Mouse (Mus musculus) frontal cortex, adult 2 months (tissue): ENCODE data around the gene Gm49403. TPM values are rescaled to one million over a fixed set of nuclear protein-coding genes. Genes with fewer than 3 reads are reported as not detected.
A peak's percentile ranks its signal among the peaks of the same experiment; 100 is the strongest.

Experiments
- DNase-seq, 2 experiments: peaks; one replicate each; pipeline ENCODE4 v3.0.0; 2022; ENCODE audit warnings: low spot score in 1 of 2; ENCODE audit errors: extremely low spot score in 1 of 2
- polyA plus RNA-seq: library from polyadenylated mRNA; depleted of rRNA; stranded (reverse); fragments of >200 nt; gene quantifications from 2 replicates; pipeline ENCODE4 v1.2.3, GENCODE M21; 2012; rRNA removed

Gm49403 gene
- polyA plus RNA-seq, 1 experiment, result not detected

DNA sequence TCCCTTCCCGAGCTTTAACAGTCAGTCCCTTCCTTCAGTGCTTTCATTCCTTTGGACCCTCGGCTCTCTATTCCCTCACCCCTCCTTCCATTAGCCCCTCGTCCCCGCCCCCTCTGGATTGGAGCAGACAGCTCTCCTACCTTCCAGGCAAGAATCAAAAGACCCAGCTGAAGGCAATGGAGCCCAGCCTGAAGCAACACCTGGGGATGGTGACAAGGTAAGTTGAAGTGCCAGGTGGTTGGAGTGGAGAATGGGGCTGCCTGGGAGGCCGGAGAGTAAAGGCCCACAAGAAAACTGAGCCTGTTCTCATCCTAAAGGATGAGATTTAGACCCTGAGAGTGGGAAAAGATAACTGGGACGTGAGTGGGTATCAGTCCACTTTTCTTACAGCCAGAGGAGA, 24.8 kb downstream of the Gm49403 start:
- no peak for DNase-seq

DNA sequence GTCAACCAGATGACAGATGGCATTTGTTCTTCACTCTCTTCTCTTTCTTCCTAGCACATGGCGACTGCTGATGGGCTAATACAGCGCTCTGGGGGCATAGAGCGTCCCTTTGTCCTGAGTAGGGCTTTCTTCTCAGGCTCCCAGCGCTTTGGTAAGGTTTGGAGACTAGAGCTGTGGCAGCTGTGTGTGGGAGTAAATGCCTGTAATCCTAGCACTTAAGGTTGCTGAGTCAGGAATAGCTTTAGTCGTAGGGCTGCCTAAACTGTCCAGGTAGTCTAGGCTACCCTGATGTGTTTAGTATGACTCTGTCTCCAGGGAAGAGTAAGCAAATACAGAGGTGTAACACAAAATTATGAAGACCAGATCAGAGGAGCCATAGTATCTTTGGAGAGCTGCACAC, 28.1 kb downstream of the Gm49403 start:
- DNase-seq, result peak in 1 of 2 experiments; percentile 60

DNA sequence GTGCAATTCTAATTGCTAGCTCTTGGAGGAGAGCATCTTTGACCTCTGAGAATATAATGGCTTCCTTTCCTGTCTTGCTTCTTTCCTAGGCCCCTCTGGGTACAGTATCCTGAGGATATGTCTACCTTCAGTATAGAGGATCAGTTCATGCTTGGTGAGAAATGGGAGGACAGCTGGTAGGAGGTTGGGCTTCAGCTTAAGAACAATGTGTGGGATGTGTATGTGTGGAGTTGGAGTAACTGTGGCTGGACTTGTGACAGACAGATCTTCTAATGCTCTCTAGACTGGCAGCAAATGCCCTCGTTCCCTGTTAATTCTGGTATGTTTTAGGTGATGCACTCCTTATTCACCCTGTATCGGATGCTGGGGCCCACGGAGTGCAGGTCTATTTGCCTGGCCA, 30.5 kb downstream of the Gm49403 start:
- DNase-seq, result peak in 1 of 2 experiments; percentile 42

DNA sequence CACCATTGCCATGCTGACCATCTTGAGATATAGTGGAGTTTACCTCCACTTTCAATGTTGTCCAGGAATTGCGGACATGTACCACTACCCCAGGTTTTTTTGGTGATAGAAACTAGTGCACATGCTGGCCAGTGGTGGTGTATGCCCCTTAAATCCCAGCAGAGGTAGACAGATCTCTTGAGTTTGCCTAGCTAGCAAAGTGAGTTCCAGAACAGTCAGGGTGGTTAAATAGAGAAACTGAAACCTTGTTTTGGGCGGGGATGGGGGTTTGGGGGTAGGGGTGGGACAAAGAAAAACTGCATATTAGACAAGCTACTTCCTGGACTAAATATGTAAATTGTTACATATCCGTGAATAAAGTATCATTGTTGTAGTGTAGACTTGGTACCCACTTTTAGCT, 35.3 kb downstream of the Gm49403 start:
- no peak for DNase-seq

DNA sequence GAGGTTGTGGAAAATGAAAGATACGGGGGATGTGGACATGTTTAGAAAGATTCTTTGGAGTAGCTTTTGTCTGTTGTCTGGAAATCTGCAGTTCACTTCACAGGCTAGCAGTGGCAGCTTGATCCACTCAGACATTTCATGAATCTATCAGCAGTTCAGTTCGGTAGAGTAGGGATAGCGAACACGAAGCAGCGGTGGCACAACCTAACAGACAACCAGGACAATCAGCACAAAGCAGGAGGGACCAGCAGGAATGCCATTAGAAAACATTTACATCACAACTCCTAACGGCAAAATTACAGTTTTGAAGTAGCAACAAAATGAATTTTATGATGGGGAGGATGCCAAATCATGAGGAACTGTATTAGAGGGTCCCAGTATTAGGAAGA, 35.9 kb downstream of the Gm49403 start:
- no peak for DNase-seq

DNA sequence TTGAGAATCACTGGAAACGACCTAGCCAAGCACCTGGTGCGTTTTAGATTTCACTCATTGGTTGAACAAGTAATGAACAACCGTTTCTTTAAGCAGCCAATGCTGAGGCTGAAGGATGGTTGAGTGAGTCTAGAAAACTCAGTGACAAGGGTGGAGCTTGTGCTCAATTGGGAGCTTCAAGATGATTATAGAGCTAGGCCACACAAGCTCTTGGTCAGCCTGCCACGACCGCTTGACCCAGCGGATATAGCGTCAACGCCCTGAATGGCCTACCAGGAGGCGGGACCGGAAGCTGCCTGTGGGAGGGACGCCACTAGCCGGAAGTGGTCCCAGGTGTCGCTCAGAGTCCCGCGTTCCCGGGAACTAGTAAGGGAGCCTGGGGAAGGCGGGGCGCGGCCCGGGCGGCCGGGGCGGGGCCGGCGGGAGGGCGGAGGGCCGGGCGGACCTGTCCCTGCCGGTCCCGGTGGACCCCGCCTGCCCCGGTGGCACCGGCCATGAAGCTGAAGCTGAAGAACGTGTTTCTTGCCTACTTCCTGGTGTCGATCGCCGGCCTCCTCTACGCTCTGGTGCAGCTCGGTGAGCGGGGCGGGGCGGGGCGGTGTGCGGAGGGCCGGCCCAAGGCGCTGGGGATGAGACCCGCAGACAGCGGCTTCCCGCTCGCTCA, 36.5 kb downstream of the Gm49403 start, which contains the start of gene B3gat3:
TSS of gene B3gat3 (plus strand) at position 302 of the 664 bp plus-strand sequence.
- peak; percentile 91 to 95 for DNase-seq

DNA sequence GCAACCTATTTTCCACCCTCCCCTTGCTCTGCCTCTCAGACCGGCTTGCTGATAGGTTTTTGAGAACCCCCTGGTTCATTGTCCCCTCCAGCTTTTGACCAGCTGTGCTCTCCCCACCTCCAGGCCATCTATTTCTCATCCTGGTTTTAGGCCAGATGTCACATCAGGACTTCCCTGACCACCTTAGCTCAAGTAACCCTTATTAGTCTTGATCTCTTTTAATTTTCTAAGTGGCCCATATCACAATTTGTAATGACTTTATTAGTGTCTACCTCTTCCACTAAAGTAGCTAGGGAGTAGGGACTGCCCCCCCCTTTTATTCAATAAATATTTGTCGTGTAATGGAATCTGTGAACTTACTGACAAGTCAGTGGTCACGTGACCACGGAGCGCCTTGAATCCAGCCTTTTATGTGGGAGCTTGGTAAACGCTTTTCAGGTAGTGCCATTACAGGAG, 37.1 kb downstream of the Gm49403 start:
- DNase-seq, result no peak

DNA sequence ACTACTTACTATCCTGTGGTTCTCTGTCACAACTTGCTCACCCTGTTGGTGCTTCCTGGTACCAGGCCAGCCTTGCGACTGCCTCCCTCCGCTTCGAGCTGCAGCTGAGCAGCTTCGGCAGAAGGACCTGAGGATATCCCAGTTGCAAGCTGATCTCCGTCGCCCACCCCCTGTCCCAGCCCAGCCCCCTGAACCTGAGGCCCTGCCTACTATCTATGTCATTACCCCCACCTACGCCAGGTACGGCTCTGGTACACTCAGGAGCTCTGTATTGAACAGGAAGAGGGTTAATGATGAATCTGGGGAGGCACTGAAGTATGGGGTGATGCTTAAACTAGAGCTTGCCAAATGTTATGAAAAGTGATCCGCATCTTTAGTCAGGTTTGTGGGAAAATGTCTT, 38.0 kb downstream of the Gm49403 start:
- DNase-seq, result no peak

DNA sequence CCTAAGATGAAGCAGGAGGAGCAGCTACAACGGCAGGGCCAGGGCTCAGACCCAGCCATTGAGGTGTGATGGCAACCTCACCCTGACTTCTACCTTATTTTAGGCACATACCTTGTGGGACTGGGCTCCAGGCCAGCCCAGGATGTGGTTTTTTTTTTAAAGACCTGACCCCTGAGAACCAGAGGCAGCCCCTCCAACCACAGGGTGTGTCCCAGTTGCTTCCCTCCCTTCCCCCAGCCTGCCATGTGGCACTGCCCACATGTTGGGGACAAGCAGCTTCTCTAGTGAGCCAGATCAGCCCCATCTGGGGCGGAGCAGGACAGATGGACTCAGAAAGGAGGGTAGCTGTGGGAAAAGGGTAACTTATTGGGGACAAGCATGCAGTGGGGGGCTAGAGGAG, 43.0 kb downstream of the Gm49403 start:
- no peak for DNase-seq

DNA sequence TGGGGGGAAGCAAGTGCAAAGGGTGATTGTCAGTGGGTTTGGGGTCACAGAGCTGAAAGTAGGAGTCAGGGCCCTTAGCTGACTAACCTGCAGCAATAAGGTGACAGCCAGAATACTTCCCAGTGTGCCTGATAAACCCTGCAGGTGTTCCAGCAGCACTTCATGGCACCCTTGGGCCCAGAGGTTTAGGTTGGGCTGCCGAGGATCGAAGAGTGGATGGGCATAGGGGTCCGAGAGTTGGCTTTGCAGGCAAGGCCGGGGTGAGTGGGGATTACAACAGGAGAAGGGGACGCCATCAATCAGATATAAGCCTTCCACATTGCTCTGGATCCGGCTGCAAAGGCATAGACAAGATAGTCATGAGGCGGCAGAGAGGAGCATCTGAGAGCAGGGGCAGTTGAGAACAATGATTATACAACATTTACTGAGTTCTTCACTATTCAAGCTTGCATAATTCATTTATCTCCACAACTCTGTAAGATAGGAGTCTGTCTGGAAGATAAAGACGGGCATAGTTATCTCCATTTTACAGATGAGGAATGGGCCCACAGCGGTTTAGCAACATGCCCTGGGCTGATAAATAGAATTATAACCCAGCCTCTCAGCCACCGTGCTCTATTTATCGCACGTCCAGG, 44.3 kb downstream of the Gm49403 start:
- no peak for DNase-seq

DNA sequence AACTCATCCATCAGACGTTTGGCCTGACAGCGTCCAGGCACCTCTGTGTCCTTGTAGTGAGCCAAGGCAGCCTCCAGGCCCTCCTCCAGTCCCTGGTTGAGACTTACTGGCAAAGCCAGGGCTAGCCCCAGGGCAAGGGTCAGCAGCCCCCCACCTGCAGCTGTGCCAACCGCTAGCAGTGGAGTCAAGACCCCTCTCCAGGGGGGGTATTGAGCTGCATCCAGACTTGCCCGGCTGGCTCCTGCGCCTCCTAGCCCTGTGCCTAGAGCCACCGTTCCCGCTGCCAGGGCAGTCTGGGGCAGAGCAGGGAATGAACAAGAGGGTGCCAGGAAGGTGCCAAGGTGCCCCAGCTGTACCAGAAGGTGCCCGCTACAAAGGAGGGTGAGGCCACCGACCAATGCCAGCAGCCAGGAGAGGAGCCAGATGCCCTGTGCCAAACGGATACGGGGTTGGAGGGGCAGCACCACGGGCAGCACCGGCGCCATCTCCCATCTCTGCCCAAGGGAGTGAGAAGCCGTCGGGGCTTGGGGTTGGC, 45.0 kb downstream of the Gm49403 start:
- no peak for DNase-seq

DNA sequence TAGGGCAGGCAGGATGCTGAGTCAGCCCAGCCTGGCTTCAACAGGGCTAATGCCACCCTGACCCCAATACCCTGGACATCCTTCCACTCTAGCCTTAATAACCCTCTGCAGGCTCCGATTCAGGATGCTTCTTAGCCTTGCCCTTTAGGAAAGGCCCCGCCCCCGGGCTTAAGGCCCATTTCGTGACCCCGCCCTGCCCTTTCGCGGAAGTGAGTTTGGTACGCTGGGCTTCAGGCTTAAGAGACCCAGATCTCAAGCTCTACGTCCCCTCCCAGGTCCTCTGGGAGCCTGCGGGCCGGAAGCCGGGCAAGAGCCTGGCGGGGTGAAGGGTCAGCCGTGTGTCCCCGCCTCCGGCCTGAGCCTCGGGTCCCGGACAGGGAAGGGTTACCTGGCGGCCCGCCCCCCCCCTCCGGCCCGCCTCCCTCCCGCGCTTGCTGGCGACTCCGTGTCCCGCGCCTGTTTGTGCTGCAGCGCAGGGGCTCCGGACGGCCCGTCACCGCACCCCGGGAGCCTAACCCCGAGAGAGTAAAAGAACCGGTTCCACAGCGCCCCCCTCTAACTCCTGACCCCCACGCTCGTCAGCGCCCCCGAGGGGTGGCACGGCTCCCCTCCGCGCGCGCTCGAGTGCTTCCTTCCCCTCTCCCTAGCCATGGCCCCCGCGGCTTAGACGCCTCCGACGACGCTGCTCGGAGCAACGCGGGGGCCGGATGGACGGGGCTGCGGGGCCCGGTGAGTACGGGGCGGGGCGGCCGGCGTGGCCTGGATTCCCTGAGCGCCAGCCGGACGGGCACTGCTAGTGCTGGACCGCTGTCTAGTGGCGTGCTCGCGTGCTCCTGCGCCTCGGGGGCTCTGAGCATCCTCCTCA, 45.7 kb downstream of the Gm49403 start, which contains the start of the genes Rom1 and Eml3:
TSS of gene Rom1 (minus strand) at position 133 of the 865 bp plus-strand sequence.
TSS of gene Eml3 (plus strand) at position 329 of the 865 bp plus-strand sequence.
- no peak for DNase-seq

DNA sequence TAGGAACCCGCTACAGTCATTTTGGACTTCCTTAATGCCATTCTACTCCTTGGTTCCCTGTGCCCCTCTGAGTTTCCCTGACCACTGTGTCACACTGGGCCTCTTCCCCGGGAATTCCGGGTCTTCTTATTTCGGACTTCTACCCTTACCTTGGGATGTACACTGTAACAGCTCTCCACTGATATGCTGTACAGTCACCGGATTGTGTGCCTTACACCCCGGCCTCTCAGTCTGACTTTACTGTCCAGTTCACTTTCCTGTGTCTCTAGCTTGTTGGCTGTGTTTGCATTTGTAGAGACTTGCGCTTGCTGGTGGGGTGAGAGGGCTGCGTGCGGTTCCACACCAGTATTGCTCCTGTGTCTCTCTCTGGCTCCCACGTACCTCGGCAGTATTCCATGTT, 46.4 kb downstream of the Gm49403 start:
- DNase-seq, result no peak

DNA sequence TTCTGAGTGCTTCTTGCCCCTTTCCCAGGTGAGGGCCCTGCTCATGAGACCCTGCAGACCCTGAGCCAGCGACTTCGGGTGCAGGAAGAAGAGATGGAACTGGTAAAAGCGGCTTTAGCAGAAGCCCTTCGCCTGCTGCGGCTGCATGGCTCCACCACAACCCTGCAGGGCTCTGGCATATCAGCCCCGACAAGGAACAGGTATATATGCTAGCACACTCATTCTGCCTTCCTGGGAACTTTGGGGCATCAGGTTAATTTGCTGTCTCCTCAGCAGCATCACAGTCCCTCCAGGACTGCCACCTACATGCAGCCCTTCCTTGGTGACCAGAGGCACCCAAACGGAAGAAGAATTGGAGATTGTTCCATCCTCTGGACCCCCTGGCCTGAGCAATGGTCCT, 47.0 kb downstream of the Gm49403 start:
- no peak for DNase-seq

DNA sequence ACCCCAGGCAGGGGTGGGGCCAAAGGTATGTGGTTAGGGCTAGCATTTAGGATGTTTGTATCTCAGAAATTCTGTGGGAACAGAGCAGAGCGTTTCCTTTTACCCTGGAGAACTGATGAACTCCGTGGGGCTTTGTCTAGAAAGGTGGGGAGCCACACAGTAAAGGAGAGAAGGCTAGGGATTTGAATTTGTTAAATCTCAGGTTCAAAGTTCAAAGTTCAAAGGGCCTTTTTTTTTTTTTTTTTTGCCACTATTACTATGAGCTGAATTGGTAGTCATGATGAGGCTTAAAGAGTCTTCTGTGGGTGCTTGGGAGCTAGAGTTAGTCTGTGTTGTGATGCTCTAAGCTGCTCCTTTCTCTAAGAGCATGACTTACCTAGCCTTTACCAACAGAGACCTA, 53.0 kb downstream of the Gm49403 start:
- no peak for DNase-seq

Other genes starting within 250 kb of the Gm49403 start
- gene Chrm1, start 220.1 kb upstream of the Gm49403 start, polyA plus RNA-seq, result 78.1 and 81.1 TPM in 2 replicates
- gene Slc3a2, start 160.6 kb upstream of the Gm49403 start, polyA plus RNA-seq, result 183 and 188 TPM in 2 replicates
- 48.9 and 49.2 TPM in 2 replicates for gene Wdr74, start 148.1 kb upstream of the Gm49403 start, polyA plus RNA-seq
- 0.34 and 0.92 TPM in 2 replicates for gene 1700092M07Rik, start 143.2 kb upstream of the Gm49403 start, polyA plus RNA-seq
- gene Stx5a, start 142.5 kb upstream of the Gm49403 start, polyA plus RNA-seq, result 111 and 130 TPM in 2 replicates
- 128 and 139 TPM in 2 replicates for gene Nxf1, start 126.9 kb upstream of the Gm49403 start, polyA plus RNA-seq
- gene Tmem223, start 112.9 kb upstream of the Gm49403 start, polyA plus RNA-seq, result 124 and 140 TPM in 2 replicates
- gene Tmem179b, start 109.5 kb upstream of the Gm49403 start, polyA plus RNA-seq, result 16.9 and 18.1 TPM in 2 replicates
- 15.8 and 17.4 TPM in 2 replicates for gene Taf6l, start 97.5 kb upstream of the Gm49403 start, polyA plus RNA-seq
- 159 and 171 TPM in 2 replicates for gene Polr2g, start 85.4 kb upstream of the Gm49403 start, polyA plus RNA-seq
- gene Zbtb3, start 81.4 kb upstream of the Gm49403 start, polyA plus RNA-seq, result 3.8 and 4.6 TPM in 2 replicates
- 27.2 and 30.9 TPM in 2 replicates for gene Ttc9c, start 64.6 kb upstream of the Gm49403 start, polyA plus RNA-seq
- 92.6 and 96.8 TPM in 2 replicates for gene Hnrnpul2, start 63.9 kb upstream of the Gm49403 start, polyA plus RNA-seq
- not detected in 2 replicates for gene AC129217.1, start 54.2 kb upstream of the Gm49403 start, polyA plus RNA-seq
- gene Bscl2, start 46.5 kb upstream of the Gm49403 start, polyA plus RNA-seq, result 122 and 130 TPM in 2 replicates
- 248 and 262 TPM in 2 replicates for gene Gng3, start 44.7 kb upstream of the Gm49403 start, polyA plus RNA-seq
- 0.96 and 1.2 TPM in 2 replicates for gene Lrrn4cl, start 33.2 kb upstream of the Gm49403 start, polyA plus RNA-seq
- 129 and 137 TPM in 2 replicates for gene Ubxn1, start 12.4 kb upstream of the Gm49403 start, polyA plus RNA-seq
- gene Uqcc3, start 3.0 kb upstream of the Gm49403 start, polyA plus RNA-seq, result 67.7 and 70.4 TPM in 2 replicates
- 3.7 and 4.0 TPM in 2 replicates for gene Lbhd1, start 198 bp upstream of the Gm49403 start, polyA plus RNA-seq
- 36.6 and 41.3 TPM in 2 replicates for gene 1810009A15Rik, start 4.9 kb downstream of the Gm49403 start, polyA plus RNA-seq
- gene Gm49416, start 5.0 kb downstream of the Gm49403 start, polyA plus RNA-seq, result not detected in 2 replicates
- 14.8 and 15.8 TPM in 2 replicates for gene Ints5, start 9.1 kb downstream of the Gm49403 start, polyA plus RNA-seq
- gene Ganab, start 14.1 kb downstream of the Gm49403 start, polyA plus RNA-seq, result 87.7 and 95.2 TPM in 2 replicates
- gene B3gat3, start 36.4 kb downstream of the Gm49403 start, polyA plus RNA-seq, result 190 and 210 TPM in 2 replicates
- 8.3 and 9.6 TPM in 2 replicates for gene Rom1, start 45.4 kb downstream of the Gm49403 start, polyA plus RNA-seq
- gene Eml3, start 45.6 kb downstream of the Gm49403 start, polyA plus RNA-seq, result 13.9 and 14.1 TPM in 2 replicates
- gene Mta2, start 57.9 kb downstream of the Gm49403 start, polyA plus RNA-seq, result 27.6 and 31.0 TPM in 2 replicates
- 19.6 and 20.5 TPM in 2 replicates for gene Tut1, start 69.9 kb downstream of the Gm49403 start, polyA plus RNA-seq
- 257 and 281 TPM in 2 replicates for gene Eef1g, start 83.1 kb downstream of the Gm49403 start, polyA plus RNA-seq
- gene Ahnak, start 105.4 kb downstream of the Gm49403 start, polyA plus RNA-seq, result 6.8 and 7.5 TPM in 2 replicates
- gene Scgb1a1, start 204.0 kb downstream of the Gm49403 start, polyA plus RNA-seq, result 0.42 and 0.44 TPM in 2 replicates